Mouse (Mus musculus) C2C12 (cell line): ENCODE measurements around the gene Chd6. TPM values are rescaled to one million over a fixed set of nuclear protein-coding genes. Genes with fewer than 3 reads are reported as not detected.

Source experiments
- H3K27me3 ChIP-seq: one replicate; pipeline ENCODE4 v1.6.1; 2011; ENCODE audit not compliant: control insufficient read depth, insufficient read depth, insufficient read length
- H3K36me3 ChIP-seq: one replicate; pipeline ENCODE4 v1.6.1; 2011; ENCODE audit not compliant: control insufficient read depth, insufficient read depth
- H3K4me3 ChIP-seq: one replicate; pipeline ENCODE4 v1.5.1; 2011; ENCODE audit warnings: mild to moderate bottlenecking, control low read depth; ENCODE audit not compliant: poor library complexity, insufficient read depth, severe bottlenecking
- H3K79me2 ChIP-seq: one replicate; pipeline ENCODE4 v1.6.1; 2011; ENCODE audit not compliant: control insufficient read depth, insufficient read depth
- H3K79me3 ChIP-seq: one replicate; pipeline ENCODE4 v1.6.1; 2011; ENCODE audit warnings: low read depth, control low read depth
- H3ac ChIP-seq: one replicate; pipeline ENCODE3; 2011; ENCODE audit warnings: low read depth; ENCODE audit not compliant: control insufficient read depth, insufficient read length
- CEBPB ChIP-seq: IDR thresholded peaks from one replicate; pipeline ENCODE4 v1.6.1; 2011; ENCODE audit warnings: low read depth, mild to moderate bottlenecking, control low read depth, moderate library complexity
- CTCF ChIP-seq: IDR thresholded peaks from one replicate; pipeline ENCODE4 v1.5.1; 2011; ENCODE audit not compliant: control insufficient read depth, insufficient read depth, insufficient read length
- FOSL1 ChIP-seq: IDR thresholded peaks from one replicate; pipeline ENCODE4 v1.8.0; 2011; ENCODE audit warnings: mild to moderate bottlenecking, low read length; ENCODE audit not compliant: poor library complexity, insufficient read depth, severe bottlenecking
- MAX ChIP-seq: IDR thresholded peaks from one replicate; pipeline ENCODE4 v1.6.1; 2011; ENCODE audit warnings: mild to moderate bottlenecking, control low read depth
- MYOD1 ChIP-seq: IDR thresholded peaks from one replicate; pipeline ENCODE4 v1.6.1; 2011; ENCODE audit warnings: low read depth; ENCODE audit not compliant: control insufficient read depth, insufficient read length
- MYOG ChIP-seq: IDR thresholded peaks from one replicate; pipeline ENCODE4 v1.6.1; 2011; ENCODE audit not compliant: control insufficient read depth, insufficient read length; ENCODE audit errors: extremely low read depth
- polyA plus RNA-seq: library from polyadenylated mRNA; unstranded; fragments of >200 nt; fragmentation: generic; extraction: Trizol; gene quantifications from one replicate; pipeline ENCODE4 v1.2.1, GENCODE M21; 2012; ENCODE audit warnings: missing spikeins

The Chd6 gene
- polyA plus RNA-seq, 1 experiment: 3.9 TPM

GRCm38 (mm10) chr2:160901656-160902412 lies 207.0 kb downstream of the Chd6 start:
- no peak overlapping the region for H3K4me3 ChIP-seq
- H3K79me3 ChIP-seq: no peaks in the 10 kb centered on the region
- H3K79me2 ChIP-seq: no peaks in the 10 kb centered on the region
- H3ac ChIP-seq: no peak overlapping the region
- no peaks in the 10 kb centered on the region for H3K36me3 ChIP-seq
- no peak for TF ChIP-seq MAX
- no peak for TF ChIP-seq MYOG
- no peak for TF ChIP-seq FOSL1
- no peak for TF ChIP-seq CTCF
- TF ChIP-seq CEBPB: no peak
- TF ChIP-seq MYOD1: no peak
- no peaks in the 10 kb centered on the region for H3K27me3 ChIP-seq

Other genes with a start within 250 kb of the Chd6 start
- 4.8 TPM for gene Zhx3, start 236.1 kb downstream of the Chd6 start, polyA plus RNA-seq
- 10.4 TPM for gene Lpin3, start 228.4 kb downstream of the Chd6 start, polyA plus RNA-seq
- 0.02 TPM for gene Emilin3, start 196.7 kb downstream of the Chd6 start, polyA plus RNA-seq